Mouse (Mus musculus) CD4-positive naive resting alpha-beta T cell, adult 57 days (primary cell): ENCODE measurements around the gene Dhdds. TPM values are rescaled to one million over a fixed set of nuclear protein-coding genes. Genes with fewer than 3 reads are reported as not detected.

Source experiments
- total RNA-seq: library from RNA; stranded (reverse); gene quantifications from one replicate; pipeline ENCODE4 v1.2.4, GENCODE M21; 2023

Dhdds gene
- total RNA-seq, result 27.0 TPM

DNA sequence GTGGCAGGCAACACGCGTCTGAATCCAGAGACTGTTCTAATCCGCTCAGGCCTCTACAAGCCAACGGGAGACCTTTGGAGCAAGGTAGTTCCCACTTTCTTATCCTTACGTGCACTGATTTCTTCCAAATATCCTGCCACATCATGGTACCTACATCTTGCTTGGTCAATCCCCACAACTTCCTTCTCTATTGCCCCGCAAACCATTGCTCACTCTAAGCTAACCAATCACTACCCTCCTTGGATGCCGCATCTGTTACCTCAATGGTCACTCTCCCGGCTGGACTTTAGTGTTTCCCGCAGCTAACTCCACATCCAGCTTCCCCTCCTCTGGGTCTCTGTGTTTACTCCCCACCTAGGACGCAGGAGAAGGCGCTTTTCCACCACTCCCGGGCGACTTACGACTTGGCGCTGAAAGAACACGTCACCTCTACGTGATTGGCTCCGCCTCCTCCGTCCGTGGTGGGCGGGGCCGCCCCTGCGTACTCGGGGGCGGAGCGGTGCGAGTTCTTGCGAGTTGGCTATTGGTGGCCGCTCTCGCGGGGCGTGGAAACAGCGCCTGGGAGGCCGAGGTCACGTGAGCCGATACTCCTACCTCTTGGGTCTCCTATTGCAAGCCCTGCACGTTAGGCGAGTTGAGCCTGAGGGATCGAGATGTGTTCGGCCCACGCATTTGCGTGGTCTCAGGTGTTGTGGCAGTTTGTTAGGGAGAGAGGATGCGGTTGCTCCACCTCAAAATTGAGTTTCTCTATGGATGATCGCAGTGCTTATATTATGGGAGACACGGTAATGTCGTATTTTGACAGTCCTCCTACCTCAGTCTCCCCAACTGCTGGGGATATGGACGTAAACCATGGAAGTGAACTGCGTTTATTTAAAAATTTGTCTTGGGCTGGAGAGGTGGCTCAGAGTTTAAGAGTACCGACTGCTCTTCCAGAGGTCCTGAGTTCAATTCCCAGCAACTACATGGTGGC is at the start of gene Dhdds:
Dhdds (minus strand) TSS at position 453 of the 973 bp plus-strand sequence.

DNA sequence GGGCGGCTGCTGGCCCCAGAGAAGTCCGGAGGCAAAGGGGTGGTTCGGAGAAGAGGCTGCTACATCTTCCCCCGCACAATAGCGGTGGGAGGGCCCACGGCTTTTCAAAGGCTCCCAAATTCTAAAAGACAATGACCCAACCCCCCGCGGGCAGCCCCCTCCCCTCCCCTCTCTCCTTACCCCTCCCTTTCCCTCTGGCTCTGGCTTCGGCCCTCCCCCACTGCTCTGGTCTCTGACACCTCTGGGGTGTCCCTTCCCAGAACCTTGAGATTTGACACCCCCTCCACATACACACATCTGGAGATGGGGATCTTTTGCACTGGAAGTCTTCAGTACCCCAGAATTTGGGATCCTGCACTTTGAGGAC is 18.0 kb upstream of the Dhdds start, which contains the start of gene Lin28a:
Lin28a (minus strand) TSS at position 63 of the 367 bp plus-strand sequence.

DNA sequence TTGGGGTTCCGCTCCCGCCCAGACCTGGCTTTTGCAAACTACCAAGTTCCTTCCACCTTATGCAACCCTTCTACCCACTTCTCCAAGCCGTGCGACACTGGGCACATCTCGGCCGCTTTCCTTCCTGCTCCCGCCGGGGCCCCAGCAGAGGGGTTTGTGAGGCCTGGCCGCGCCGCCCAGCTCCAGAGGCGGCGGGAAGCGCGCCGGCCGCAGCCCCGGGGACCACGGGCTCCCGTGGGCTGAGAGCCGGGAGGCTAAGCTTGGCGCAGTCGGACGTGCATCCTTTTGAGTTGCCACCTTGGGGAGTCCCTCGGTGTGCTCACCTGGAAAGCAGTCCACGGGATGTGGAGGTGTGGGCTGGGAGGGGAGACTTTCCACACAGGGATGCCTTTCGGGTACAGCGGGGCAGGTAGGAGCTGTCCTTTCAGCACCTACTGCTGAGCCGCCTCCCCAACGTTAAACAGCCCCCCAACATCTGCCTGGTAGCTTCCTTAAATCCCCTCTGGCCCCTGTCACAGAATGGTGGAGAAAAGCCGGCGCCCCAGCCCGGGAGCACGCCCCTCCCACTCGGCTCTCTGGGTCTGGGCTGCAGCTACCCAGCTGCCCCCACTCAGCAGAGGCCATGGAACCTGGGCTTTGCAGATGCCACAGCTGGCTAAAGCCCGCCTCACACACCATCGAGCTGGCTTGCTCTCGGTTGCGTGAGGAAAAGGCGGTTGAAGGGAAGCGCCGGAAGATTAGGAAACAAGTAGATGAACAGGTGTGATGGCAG is 32.4 kb downstream of the Dhdds start, which contains the start of gene Hmgn2:
Hmgn2 (minus strand) TSS at position 501 of the 772 bp plus-strand sequence.

Other genes starting within 250 kb of the Dhdds start
- gene Arid1a, start 244.1 kb downstream of the Dhdds start, total RNA-seq, result 332 TPM
- gene Rps6ka1, start 113.1 kb downstream of the Dhdds start, total RNA-seq, result 125 TPM
- gene Hmgn2, start 32.3 kb downstream of the Dhdds start, total RNA-seq, result 265 TPM
- not detected for gene Lin28a, start 17.9 kb upstream of the Dhdds start, total RNA-seq
- 0.80 TPM for gene Zfp683, start 52.9 kb upstream of the Dhdds start, total RNA-seq
- gene Crybg2, start 59.9 kb upstream of the Dhdds start, total RNA-seq, result 13.0 TPM
- gene Cd52, start 94.2 kb upstream of the Dhdds start, total RNA-seq, result 1,000 TPM
- gene Ubxn11, start 101.7 kb upstream of the Dhdds start, total RNA-seq, result 69.4 TPM
- 438 TPM for gene Sh3bgrl3, start 127.9 kb upstream of the Dhdds start, total RNA-seq
- gene Cep85, start 186.2 kb upstream of the Dhdds start, total RNA-seq, result 25.1 TPM
- gene Gm7534, start 202.1 kb upstream of the Dhdds start, total RNA-seq, result not detected
- gene Catsper4, start 226.5 kb upstream of the Dhdds start, total RNA-seq, result not detected
- 0.62 TPM for gene Cnksr1, start 237.5 kb upstream of the Dhdds start, total RNA-seq
- not detected for gene E130218I03Rik, start 242.7 kb upstream of the Dhdds start, total RNA-seq
- 23.0 TPM for gene Zfp593, start 244.7 kb upstream of the Dhdds start, total RNA-seq
- not detected for gene Gm30191, start 246.0 kb upstream of the Dhdds start, total RNA-seq